Mouse (Mus musculus): ENCODE data around the gene Car6.
A peak's percentile ranks its signal among the peaks of the same experiment; 100 is the strongest.

Car6 gene

DNA sequence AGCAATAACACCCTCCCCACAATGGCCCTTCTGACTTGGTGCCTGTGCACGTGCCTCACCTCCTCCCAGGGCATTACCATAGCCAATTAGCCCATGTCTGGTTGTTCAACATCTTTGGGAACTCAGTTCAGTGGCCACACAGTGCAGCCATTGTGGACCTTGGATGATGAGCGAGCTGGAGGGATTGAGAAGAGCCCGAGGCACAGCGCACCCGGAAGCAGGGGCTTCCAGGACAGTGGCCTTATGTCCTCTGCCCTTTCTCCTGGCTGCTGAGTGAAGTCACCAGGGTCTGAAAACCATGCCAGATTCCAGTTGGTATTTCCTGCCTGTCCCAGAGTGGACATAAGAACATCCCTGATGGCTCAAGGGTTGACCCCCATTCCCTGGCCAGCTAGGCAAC is at the start of gene Car6:
TSS of gene Car6 (minus strand) at position 101 of the 400 bp plus-strand sequence.
- no peak for DNase-seq (ENCODE audit: low spot score)

DNA sequence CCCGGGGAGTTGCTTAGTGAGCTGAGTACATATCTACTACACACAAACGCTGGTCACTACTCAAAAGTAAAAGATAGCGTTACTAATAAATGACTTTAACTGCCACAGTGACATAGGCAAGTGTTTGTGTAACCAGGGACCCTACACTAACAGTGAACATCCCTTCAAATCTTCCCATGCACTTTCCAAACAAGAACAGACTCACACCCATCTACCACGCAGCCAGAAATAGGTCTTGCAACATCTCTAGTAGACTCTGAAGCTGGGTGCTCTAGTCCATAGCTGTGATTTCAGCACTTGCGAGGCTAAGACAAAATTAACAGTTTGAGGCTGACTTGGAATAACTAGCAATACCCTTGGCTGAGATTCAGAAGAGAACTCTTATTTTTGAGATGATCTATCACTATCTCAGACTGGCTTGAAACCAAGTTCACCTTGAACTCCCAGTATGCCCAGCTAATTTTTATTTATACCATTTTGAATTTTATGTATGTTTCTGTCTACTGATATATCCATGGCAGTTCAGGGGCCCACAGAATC is 48.7 kb upstream of the Car6 start:
- no peak for DNase-seq (ENCODE audit: low spot score)

DNA sequence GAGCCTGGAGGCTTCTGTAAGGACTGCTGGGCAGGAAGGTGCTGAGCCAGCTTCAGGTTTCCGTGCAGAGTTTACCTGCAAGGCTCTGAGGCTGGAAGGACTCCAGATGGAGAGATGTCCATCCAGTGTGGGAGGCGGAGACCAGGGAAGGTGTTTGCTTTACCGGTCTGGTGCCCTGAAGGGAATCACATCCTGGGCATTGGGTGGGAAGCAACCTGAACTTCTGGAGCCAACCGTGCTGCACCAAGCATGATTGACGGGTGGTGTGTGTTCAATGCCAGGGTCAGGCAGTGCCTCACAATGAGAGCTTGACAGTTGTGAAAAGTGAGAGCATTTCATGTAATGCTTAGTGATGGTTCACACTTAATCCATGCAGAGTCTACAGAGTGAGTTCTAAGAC is 47.8 kb upstream of the Car6 start:
- DNase-seq (ENCODE audit: low spot score) = no peak

DNA sequence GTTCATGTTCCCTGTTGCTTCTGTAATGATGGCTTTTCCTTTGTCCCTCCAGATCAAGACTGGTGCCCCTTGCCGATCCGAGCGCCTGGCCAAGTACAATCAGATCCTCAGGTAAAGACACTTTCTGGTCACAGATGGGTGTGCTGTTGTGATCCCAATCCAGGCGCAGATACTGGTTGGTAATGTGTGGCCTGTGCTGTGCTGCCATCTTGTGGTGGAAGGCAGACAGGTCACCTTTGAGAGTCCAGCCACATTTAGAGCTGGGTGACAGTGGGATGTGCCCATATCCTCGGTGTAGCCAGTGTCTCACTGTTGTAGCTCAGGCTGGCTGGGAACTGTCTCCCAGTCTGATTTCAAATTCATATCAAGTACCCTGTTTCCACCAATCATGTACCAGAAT is 46.9 kb upstream of the Car6 start:
- peak; percentile 66 for DNase-seq (ENCODE audit: low spot score)

DNA sequence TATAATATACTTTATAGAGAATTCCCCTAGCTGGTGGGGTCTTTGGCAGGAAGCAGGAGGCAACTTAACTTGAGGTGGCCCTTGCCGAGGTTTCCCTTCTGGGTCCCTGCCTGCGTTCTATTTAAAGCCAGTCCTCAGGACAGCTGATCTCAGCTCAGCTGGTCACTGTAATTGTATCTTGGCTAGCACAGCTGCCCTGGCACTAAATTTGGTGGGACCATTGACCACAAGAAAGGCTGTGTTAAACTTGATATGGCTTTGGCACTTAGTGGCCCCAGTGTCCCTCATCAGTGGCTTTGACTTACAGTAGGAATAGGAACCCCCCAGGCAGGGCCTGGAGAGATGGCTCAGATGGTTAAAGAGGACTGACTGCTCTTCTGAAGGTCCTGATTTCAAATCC is 44.7 kb upstream of the Car6 start:
- no peak for DNase-seq (ENCODE audit: low spot score)

DNA sequence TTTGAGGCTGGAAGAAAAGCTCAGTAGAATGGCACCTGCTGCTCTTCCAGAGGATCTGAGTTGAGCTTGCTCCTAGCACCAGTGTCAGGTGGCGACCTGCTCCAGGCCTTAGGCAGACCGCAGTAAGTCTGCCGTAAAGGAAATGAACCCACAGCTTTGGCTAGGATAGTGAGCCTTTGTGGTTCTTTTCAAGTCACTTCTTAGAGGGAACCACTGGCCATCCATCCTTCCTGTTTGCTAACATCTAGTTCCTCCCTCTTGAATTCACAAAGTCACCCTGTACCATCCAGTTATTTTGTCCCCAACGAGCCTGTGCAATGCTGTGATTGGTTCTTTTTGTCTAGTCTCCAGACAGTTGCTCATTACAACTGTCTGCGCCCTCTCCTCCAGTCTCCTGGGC is 41.6 kb upstream of the Car6 start:
- no peak for DNase-seq (ENCODE audit: low spot score)

DNA sequence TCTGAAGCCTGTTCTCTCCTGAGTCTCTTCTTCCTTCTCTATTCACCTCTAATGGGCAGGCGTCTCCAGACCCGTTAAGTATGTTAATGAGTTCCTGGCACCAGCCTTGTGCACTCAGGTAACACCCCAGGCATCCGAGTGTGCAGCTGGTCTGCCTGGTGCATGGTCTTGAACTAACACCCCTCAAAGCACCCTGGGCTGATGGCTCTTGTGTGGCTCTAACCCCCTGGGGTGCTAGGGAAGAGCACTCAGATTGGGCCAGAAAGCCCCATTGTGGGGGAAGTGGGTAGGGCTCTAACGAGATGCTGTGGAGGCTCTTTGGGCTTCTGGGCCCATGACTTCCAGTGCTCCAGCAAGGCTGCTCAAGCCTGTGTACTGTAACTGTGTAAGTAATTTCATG is 40.6 kb upstream of the Car6 start:
- DNase-seq (ENCODE audit: low spot score) = no peak

DNA sequence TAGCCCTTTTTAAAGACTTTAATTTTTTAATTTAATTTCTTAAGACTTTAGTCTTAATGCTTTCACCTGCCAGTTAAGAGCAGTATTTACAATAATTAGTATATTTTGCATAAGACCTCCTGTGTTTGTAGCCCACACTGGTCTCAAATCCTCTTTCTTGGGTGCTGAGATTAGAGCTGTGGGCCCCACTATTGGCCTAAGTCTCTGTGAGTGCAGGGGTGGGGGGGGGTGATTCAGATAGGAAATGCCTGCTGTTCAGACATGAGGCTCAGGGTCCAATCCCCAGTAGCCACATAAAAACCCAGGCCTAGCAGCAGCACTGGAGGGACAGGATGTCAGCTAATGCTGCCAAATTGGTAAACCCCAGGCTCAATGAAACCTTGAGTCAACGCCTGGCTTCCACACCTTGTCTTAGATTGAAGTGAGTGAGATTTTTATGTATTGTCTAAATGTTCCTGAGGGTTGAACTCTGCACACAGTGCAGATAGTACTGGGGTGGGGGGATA is 39.3 kb upstream of the Car6 start:
- DNase-seq (ENCODE audit: low spot score) = no peak

DNA sequence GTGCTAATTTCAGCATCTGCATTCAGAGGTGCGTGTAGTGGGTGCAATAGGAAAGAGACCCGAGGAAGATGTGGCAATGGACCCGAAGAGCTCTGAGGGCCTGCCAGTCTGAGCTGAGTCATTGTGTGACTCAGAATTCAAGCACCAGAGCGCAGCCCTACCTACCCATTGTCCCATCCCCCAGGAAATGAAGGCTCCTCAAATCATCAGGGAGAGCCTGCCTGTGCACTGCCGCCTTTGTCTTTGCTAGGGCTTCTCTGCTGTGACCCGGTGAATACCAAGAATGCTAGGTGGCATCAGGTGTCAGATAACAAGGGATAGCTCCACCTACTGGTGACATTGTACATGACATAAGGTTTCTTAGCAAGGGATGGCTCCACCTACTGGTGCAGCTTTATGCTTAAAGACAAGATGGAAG is 38.8 kb upstream of the Car6 start:
- DNase-seq (ENCODE audit: low spot score) = peak; percentile 77

DNA sequence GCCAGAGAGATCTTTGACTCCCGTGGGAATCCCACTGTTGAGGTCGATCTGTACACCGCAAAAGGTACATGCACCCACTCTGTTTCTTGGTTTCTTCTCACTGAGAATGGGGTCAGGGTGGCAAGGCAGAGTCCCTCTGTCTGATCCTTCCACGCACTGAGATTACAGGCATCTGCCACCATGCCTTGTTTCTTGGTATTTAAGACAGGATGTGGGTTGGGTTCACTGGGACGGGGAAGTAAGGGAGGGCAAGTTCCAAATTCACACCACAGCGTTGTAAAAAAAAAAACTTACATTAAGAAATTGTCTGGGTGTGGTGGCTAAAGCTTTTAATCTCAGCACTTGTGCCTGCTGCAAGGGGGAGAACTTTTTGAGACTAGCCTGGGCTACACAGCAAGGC is 38.4 kb upstream of the Car6 start:
- DNase-seq (ENCODE audit: low spot score) = no peak

DNA sequence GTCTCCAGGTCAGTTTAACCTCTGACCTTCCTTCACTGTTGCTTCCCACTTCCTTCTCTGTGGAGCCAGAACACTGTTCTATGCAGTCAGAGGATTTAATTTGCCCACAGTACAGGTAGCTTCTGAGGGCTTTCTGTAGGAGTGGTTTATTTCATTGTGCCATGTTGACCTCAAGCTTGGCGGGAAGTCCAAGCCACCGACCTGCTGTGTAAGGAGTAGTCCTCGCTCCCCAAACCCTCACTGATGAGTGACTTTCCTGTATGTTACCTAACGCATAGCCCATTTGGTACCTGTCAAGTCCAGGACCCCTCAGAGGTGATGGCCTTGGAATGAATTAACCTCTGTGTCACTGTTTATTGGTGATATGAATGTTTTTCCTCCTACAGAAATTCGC is 38.0 kb upstream of the Car6 start:
- no peak for DNase-seq (ENCODE audit: low spot score)

DNA sequence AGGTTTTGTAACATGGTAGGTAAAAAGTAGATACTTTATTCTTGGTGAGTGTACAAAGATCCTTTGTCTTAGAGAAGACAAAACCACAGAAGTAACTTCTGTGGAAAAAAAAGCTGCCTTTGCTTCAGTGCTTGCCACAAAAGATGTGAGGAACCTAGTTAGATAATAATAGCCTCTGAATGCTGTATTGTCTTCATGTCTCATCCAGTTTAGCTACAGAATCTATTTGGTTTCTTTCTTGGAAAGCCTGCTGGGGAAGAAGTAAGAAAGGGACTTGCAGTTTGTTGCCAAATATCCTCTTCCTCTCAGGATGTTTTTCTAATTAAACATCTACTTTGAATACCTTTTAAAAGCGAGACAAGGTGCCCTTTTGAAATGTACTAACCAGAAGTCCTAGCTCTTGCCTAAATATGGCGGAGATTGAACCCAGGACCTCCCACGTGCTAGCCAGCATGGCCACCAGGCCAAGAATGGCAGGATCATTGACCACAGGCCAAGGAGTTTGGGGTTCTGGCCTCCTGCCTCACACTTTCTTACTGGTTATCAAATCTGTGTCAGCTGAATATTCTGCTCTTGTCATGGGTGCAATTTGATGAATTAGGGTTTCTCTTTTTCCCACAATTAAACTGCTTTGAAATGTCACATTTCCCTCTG is 37.4 kb upstream of the Car6 start:
- DNase-seq (ENCODE audit: low spot score) = no peak

DNA sequence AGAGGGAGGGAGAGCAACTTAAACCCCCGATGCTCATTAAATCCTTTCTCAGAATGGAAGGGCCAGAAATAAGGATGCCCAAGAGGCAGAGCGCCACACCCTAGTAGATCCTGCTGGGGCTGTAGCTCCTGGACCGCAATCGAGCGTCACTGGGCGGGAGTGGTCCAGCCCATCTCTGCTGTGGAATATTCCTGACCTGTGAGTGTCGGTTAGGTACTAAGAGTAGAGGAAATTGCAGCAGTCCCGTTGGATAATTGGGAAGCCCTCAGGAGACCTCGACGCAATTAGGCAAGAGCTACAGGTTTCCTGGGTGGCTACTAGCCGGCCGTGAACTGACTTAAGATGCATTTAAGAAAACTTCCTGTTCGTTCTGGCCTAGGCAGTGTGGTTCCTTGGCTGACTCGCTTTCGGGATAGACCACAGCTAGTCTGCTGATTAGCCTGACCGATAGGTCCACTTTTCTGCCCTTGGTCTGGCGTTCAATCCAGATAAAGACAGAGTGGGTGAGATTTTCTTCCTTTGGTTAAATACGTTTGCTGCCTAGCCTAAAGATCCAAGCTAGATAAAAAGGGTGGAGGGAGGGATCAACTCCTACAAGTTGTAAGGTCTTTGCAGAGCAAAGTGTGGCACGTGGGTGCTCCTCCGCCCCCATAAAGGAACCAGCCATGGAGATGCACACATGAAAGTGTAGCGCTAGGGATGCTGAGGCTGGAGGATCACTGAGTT is 36.7 kb upstream of the Car6 start:
- DNase-seq (ENCODE audit: low spot score) = peak; percentile 53

DNA sequence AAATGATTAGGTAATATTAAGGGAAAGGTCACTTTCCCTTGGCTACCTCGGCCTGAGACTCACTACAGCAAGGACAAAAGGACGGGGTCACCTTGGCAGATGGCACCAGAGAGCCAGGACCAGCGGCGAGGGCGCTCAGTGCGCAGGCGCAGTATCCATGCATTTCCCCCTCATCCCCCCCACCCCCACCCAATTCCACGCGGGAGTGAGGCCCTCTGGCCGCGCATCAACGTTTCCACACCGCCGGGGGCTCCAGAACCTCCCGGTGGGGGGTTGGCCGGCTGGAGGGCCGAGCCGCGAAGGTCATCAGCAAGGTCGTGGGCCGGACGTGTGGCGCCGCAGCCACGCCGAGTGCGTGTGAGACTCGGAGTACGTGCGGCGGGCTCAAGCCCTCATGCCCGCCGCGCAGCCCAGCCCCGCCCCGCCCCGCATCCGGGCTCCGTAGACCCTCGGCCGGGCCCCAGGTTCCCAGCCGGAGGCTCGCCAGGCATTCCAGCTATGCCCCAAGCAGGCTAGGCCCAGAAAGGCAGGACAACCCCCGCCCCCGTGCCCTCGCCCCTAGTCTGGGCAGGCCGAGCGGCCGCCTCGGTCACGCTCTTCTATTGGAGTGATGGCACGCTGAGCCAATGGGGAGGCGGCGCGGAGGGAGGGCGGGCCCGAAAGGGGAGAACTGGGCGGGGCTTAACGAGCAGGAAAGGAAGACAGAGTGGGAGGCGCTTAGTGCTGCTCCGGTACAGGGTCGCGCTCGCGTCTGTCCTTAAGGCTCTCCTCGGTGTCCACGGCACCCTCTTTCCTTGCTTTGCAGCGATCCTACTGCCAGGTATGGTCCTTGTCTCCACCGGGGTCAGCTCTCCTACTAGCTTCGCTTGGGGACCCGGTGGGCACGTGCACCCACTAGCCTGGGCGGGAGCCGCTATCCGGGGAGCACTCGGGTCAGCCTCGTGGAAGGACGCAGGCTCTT is 35.7 kb upstream of the Car6 start, which contains the start of gene Eno1:
TSS of gene Eno1 (plus strand) at position 201 of the 961 bp plus-strand sequence.
- peak; percentile 97 for DNase-seq (ENCODE audit: low spot score)

DNA sequence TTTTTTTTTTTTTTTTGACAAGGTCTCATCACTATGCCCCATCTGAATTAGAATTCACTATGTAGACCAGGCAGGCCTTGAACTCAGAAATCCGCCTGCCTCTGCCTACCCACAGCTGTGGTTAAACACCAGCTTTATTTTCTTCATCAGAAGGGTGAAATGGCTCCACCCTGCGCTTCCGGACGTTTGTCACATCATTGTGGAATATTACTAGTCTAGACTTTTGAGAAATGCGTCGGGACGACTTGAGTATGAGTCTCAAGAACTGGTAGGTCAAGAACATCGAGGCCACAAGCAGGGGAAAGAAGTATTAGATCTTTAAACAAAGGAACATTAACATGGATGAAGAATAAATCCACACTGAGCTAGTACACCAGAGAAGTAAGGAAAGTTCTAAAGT is 34.9 kb upstream of the Car6 start:
- DNase-seq (ENCODE audit: low spot score) = no peak

DNA sequence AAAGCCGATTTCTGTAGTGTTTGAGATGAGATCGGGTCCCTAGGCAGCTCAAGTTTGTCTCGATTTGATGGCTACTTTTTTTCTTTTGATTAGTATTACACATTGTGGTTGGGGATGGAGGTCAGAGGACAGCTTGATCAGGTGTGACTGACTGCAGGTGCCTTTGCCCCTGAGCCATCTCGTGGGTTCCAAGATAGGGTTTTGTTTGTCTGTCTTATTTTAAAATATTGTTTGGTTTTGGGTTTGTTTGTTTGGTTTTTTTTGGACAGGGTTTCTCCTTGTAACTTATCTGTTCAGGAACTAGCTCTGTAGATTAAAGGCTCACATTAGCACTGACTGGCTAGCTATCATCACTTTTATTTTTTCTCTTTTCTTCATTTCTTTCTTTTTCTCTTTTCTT is 34.5 kb upstream of the Car6 start:
- no peak for DNase-seq (ENCODE audit: low spot score)

DNA sequence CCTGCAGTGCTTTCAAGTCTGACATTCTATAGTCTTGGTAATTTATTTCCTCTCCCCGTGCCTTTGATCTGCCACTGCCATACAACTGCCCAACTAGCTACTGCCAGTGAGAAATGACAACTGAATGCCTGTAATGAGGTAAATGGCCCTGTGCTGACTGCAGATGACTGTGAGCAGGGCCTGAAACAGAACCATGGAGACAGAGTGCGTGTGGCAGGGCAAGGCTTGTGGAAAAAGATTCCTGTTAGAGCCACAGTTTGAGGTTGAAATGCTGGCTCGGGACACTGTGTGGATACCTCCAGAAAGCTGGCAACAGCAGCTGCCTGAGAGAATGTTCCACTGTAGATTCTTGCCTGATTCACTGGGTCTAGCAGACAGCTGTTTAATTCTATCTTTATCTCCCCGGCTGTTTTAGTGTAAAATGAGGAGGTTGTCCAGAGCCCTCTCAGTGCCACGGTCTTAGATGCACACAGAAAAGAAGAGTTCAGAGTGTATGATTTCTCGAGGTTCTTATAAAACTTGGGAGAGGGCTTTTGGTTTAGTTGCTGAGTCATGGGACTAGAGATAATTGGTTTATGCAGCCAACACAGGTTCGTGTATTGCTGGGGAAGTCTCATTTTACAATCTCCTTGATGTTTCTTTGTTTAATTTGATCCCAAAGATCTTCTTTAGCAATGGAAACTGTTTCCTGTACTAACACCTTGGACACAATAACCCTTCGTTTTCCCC is 33.6 kb upstream of the Car6 start:
- DNase-seq (ENCODE audit: low spot score) = no peak

DNA sequence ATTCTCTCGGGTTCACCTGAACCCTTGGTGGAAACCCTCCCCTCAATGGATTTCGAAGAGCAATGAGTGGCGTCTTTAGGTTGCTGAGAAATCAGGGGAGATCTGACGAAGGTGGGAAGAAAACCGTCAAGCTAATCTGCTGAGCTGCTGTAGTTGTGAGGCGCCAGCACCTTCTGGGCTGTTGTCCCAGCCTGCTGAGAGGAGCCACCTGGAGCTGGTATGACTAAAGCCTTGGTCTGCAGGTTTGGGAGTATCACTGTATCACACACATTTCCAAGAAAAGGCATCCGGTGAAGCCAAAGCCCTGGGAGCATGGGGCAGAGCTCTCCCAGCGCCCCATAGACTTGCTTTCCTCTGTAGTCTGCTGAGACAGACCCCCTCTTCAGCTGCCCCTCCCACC is 30.7 kb upstream of the Car6 start:
- DNase-seq (ENCODE audit: low spot score) = peak; percentile 27

DNA sequence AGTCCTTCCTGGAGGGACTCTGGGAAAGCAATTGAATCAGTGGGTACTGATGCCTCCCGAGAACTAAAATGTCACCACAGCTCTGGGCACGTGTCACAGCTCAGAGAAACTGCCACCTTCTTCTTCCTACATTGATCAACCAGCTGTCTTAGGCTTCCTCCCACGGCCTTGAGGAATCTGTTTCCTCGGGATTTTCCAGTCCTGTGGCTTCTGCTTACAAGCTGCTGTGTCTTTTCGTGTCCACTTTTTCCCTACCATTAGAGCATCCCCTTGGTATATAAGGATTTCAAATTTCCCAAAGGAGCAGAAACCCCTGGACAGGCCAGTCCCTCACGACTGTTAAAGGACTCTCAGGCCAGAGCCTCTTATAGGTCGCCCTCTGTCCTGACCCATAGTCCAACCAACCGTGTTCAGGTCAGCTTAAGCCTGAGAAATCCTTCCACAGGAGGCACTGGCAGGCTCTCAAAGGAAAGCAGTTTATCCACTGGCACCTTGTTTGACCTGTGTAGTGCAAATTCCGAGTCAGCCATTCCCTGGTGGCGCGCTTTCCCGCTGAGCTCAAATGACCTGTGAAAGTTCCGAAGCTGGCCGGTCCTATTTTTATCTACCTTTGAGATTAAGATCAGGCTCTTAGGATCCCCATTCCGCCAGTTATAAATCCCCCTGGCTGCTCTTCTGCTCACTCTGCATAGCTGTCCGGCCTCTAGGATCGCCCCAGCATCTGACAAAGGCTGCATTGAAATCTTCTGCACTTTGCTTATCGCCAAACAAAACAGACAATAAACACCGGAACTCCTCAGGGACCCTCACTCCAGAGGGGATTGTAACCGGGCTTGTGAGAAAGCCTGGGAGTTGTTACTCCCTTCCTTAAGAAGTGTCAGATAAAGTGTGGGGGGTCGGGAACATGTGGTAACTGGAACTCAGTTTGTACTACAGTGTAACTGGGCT is 29.6 kb upstream of the Car6 start:
- DNase-seq (ENCODE audit: low spot score) = no peak

DNA sequence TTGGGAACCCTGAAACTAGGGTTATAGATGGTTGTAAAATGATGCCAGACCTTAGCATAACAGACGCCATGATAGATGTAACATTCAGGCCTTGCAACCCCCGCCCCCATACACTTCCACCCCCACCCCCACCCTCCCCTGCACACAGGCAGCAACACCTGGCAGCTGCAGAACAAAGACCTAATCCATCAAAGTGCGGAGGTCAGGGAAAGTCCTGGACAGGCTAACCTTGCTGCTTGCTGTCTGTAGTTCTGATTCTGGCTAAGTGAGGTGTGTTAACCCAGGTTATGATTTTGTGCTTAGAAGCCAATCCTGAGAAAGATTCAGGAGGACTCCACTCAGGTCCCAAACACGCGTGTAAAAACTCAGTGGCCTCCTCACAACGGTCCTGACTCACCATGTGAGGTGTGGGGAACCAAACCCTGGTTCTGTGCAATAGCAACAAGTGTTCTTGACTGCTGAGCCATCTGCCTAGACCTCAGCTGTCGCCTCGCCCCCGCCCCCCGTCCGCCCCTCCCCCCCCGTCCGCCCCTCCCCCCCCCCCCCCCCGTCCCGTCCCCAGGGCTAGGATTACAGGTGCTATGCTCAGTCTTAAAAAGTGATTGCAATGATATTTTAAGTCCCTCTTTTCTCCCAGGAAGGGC is 28.7 kb upstream of the Car6 start:
- DNase-seq (ENCODE audit: low spot score) = no peak

Data from urinary bladder, postnatal 14 days (tissue).